Mouse (Mus musculus): ENCODE results near the gene Fbxl16. TPM values are rescaled to one million over a fixed set of nuclear protein-coding genes. Genes with fewer than 3 reads are reported as not detected.

The Fbxl16 gene
- polyA plus RNA-seq, 1 experiment from 2014 or later, result 22.7 TPM

- peaks cover 40% of the 10 kb centered on the region for H3K36me3 ChIP-seq (ENCODE audit: poor library complexity, severe bottlenecking)
- H3K4me1 ChIP-seq, result peaks cover 49% of the 10 kb centered on the region
- peak within 1 kb of the TSS; percentile 98 for H3K4me2 ChIP-seq
- peak within 1 kb of the TSS; percentile 69 for H3K27ac ChIP-seq
- 0% methylated on average over 18 of the region's 18 CpGs for WGBS
- peaks cover 21% of the 10 kb centered on the region for H3K27me3 ChIP-seq
- peak within 1 kb of the TSS; percentile 75 for H3K9ac ChIP-seq
- H3K9me3 ChIP-seq (replicated peaks), result no peaks in the 10 kb centered on the region
- peak; percentile 80 for ATAC-seq
- peak within 1 kb of the TSS; percentile 62 for H3K4me3 ChIP-seq
Observed at GRCm38 (mm10) chr17:25823452-25823851, 14.6 kb downstream of the Fbxl16 start, which contains the start of gene Wdr24. TSS of gene Wdr24 (plus strand) at chr17:25823627.

GRCm38 (mm10) chr17:25824362-25825142, 15.7 kb downstream of the Fbxl16 start:
- Histone ChIP-seq H3K4me3 (peak overlapping the region; percentile 62), H3K27me3 (peaks cover 10% of the 10 kb centered on the region), H3K9ac (peak overlapping the region; percentile 75), H3K4me1 (peaks cover 48% of the 10 kb centered on the region), H3K27ac (no peak overlapping the region), H3K4me2 (peak overlapping the region; percentile 98), H3K9me3 (replicated peaks) (no peaks in the 10 kb centered on the region), H3K36me3 (ENCODE audit: poor library complexity, severe bottlenecking) (peaks cover 35% of the 10 kb centered on the region)
- WGBS, result 77% methylated on average over 16 of the region's 17 CpGs
- no peak for ATAC-seq

- H3K4me3 ChIP-seq, result 0 out of 2 replicates have a peak overlapping the region, but pooled peaks have one; percentile 62
- 85% methylated on average over 6 of the region's 6 CpGs for WGBS
- H3K27me3 ChIP-seq, result peaks cover 3% of the 10 kb centered on the region
- no peak for ATAC-seq
- peaks cover 56% of the 10 kb centered on the region for H3K4me1 ChIP-seq
- H3K36me3 ChIP-seq (ENCODE audit: poor library complexity, severe bottlenecking), result peaks cover 35% of the 10 kb centered on the region
- H3K4me2 ChIP-seq, result peak overlapping the region; percentile 98
- H3K9ac ChIP-seq, result no peak overlapping the region
- no peak overlapping the region for H3K27ac ChIP-seq
- no peaks in the 10 kb centered on the region for H3K9me3 ChIP-seq (replicated peaks)
Observed at GRCm38 (mm10) chr17:25825311-25825710, 16.4 kb downstream of the Fbxl16 start.

- WGBS, result 97% methylated on average over 27 of the region's 27 CpGs
- H3K9ac ChIP-seq, result no peak overlapping the region
- no peak for ATAC-seq
Observed at GRCm38 (mm10) chr17:25825984-25826570, 17.2 kb downstream of the Fbxl16 start.

GRCm38 (mm10) chr17:25827011-25827410, 18.1 kb downstream of the Fbxl16 start:
- H3K9ac ChIP-seq, result no peak overlapping the region
- no peaks in the 10 kb centered on the region for H3K27me3 ChIP-seq
- H3K4me3 ChIP-seq, result no peak overlapping the region
- no peaks in the 10 kb centered on the region for H3K9me3 ChIP-seq (replicated peaks)
- no peak for ATAC-seq
- no peak overlapping the region for H3K27ac ChIP-seq
- H3K4me2 ChIP-seq, result no peak overlapping the region
- peaks cover 49% of the 10 kb centered on the region for H3K36me3 ChIP-seq (ENCODE audit: poor library complexity, severe bottlenecking)
- H3K4me1 ChIP-seq, result peaks cover 73% of the 10 kb centered on the region
- 93% methylated on average over 13 of the region's 13 CpGs for WGBS

More at GRCm38 (mm10) chr17:25825984-25826570, 17.2 kb downstream of the Fbxl16 start:
- no peaks in the 10 kb centered on the region for H3K9me3 ChIP-seq (replicated peaks)
- peak overlapping the region; percentile 12; the same call in 1 of the 2 replicates for H3K4me2 ChIP-seq
- peaks cover 41% of the 10 kb centered on the region for H3K36me3 ChIP-seq (ENCODE audit: poor library complexity, severe bottlenecking)
- peaks cover 63% of the 10 kb centered on the region for H3K4me1 ChIP-seq
- no peaks in the 10 kb centered on the region for H3K27me3 ChIP-seq
- H3K4me3 ChIP-seq, result no peak overlapping the region
- no peak overlapping the region for H3K27ac ChIP-seq

- WGBS, result 94% methylated on average over 22 of the region's 22 CpGs
- H3K4me1 ChIP-seq, result peaks cover 75% of the 10 kb centered on the region
- no peak for ATAC-seq
Observed at GRCm38 (mm10) chr17:25827546-25828222, 18.8 kb downstream of the Fbxl16 start.

GRCm38 (mm10) chr17:25828223-25828594, 19.3 kb downstream of the Fbxl16 start:
- WGBS, result 87% methylated on average over 8 of the region's 8 CpGs
- peaks cover 49% of the 10 kb centered on the region for H3K36me3 ChIP-seq (ENCODE audit: poor library complexity, severe bottlenecking)
- peaks cover 75% of the 10 kb centered on the region for H3K4me1 ChIP-seq
- no peaks in the 10 kb centered on the region for H3K27me3 ChIP-seq
- peak overlapping the region; percentile 89; the same call in 1 of the 2 replicates for H3K9ac ChIP-seq
- 0 out of 2 replicates have a peak overlapping the region, but pooled peaks have one; percentile 92 for H3K27ac ChIP-seq
- peak overlapping the region; percentile 98 for H3K4me2 ChIP-seq
- no peaks in the 10 kb centered on the region for H3K9me3 ChIP-seq (replicated peaks)
- ATAC-seq, result no peak
- H3K4me3 ChIP-seq, result peak overlapping the region; percentile 67

More at GRCm38 (mm10) chr17:25827546-25828222, 18.8 kb downstream of the Fbxl16 start:
- Histone ChIP-seq H3K27me3 (no peaks in the 10 kb centered on the region), H3K27ac (no peak overlapping the region), H3K9ac (0 out of 2 replicates have a peak overlapping the region, but pooled peaks have one; percentile 89), H3K9me3 (replicated peaks) (no peaks in the 10 kb centered on the region), H3K4me2 (no peak overlapping the region; the same call in 1 of the 2 replicates), H3K4me3 (peak overlapping the region; percentile 67; the same call in 1 of the 2 replicates), H3K36me3 (ENCODE audit: poor library complexity, severe bottlenecking) (peaks cover 49% of the 10 kb centered on the region)

- Histone ChIP-seq H3K9me3 (replicated peaks) (no peaks in the 10 kb centered on the region), H3K27me3 (no peaks in the 10 kb centered on the region), H3K27ac (peak within 1 kb of the TSS; percentile 92), H3K9ac (peak within 1 kb of the TSS; percentile 89), H3K36me3 (ENCODE audit: poor library complexity, severe bottlenecking) (peaks cover 49% of the 10 kb centered on the region), H3K4me3 (peak within 1 kb of the TSS; percentile 67), H3K4me2 (peak within 1 kb of the TSS; percentile 98), H3K4me1 (peaks cover 77% of the 10 kb centered on the region)
- ATAC-seq, result peak; percentile 63
- WGBS, result 1% methylated on average over 32 of the region's 32 CpGs
Observed at GRCm38 (mm10) chr17:25828712-25829557, 20.1 kb downstream of the Fbxl16 start, which contains the start of gene Jmjd8. TSS of gene Jmjd8 (plus strand) at chr17:25828867.

GRCm38 (mm10) chr17:25829558-25830017, 20.7 kb downstream of the Fbxl16 start:
- Histone ChIP-seq H3K36me3 (ENCODE audit: poor library complexity, severe bottlenecking) (peaks cover 49% of the 10 kb centered on the region), H3K4me3 (peak overlapping the region; percentile 67), H3K27me3 (no peaks in the 10 kb centered on the region), H3K27ac (peak overlapping the region; percentile 92), H3K4me2 (peak overlapping the region; percentile 98), H3K9me3 (replicated peaks) (no peaks in the 10 kb centered on the region), H3K4me1 (peaks cover 77% of the 10 kb centered on the region), H3K9ac (peak overlapping the region; percentile 89)
- WGBS, result 44% methylated on average over 8 of the region's 8 CpGs
- ATAC-seq, result no peak

GRCm38 (mm10) chr17:25830200-25830753, 21.4 kb downstream of the Fbxl16 start:
- 90% methylated on average over 4 of the region's 4 CpGs for WGBS
- Histone ChIP-seq H3K4me1 (peaks cover 77% of the 10 kb centered on the region), H3K4me3 (peak overlapping the region; percentile 87), H3K9ac (peak overlapping the region; percentile 89; the same call in 1 of the 2 replicates), H3K9me3 (replicated peaks) (no peaks in the 10 kb centered on the region), H3K36me3 (ENCODE audit: poor library complexity, severe bottlenecking) (peaks cover 54% of the 10 kb centered on the region), H3K27ac (no peak overlapping the region), H3K27me3 (no peaks in the 10 kb centered on the region), H3K4me2 (peak overlapping the region; percentile 98)
- ATAC-seq, result no peak
